Mouse (Mus musculus) myocyte (in vitro differentiated cells): Measurements from ENCODE around the gene Pygl.

ENCODE experiments used
- CEBPB ChIP-seq: IDR thresholded peaks from 2 replicates; pipeline ENCODE4 v1.6.1; 2011; ENCODE audit warnings: mild to moderate bottlenecking, moderate library complexity; ENCODE audit not compliant: poor library complexity, insufficient read depth, severe bottlenecking
- E2F4 ChIP-seq: IDR thresholded peaks from one replicate; pipeline ENCODE4 v1.6.1; 2011; ENCODE audit warnings: mild to moderate bottlenecking, control low read depth, moderate library complexity; ENCODE audit not compliant: insufficient read depth
- MAX ChIP-seq: IDR thresholded peaks from one replicate; pipeline ENCODE4 v1.6.1; 2011; ENCODE audit warnings: low read depth, mild to moderate bottlenecking, control low read depth
- MYOD1 ChIP-seq, 3 experiments: IDR thresholded peaks; one replicate each; pipeline ENCODE4 v1.6.1; 2011; ENCODE audit warnings: control low read depth in 2 of 3, low read depth in 2 of 3, mild to moderate bottlenecking in 2 of 3, moderate library complexity in 1 of 3; ENCODE audit not compliant: insufficient read length in 2 of 3, control insufficient read depth in 1 of 3
- MYOG ChIP-seq, 3 experiments: IDR thresholded peaks; one replicate each; pipeline ENCODE4 v1.6.1; 2011; ENCODE audit warnings: control low read depth in 2 of 3, low read depth in 2 of 3, mild to moderate bottlenecking in 2 of 3; ENCODE audit not compliant: insufficient read length in 2 of 3, control insufficient read depth in 1 of 3, insufficient read depth in 1 of 3
- POLR2A ChIP-seq: IDR thresholded peaks from one replicate; pipeline ENCODE4 v1.6.1; 2011; ENCODE audit warnings: low read depth, mild to moderate bottlenecking, control low read depth, moderate library complexity; ENCODE audit not compliant: insufficient read length
- POLR2AphosphoS2 ChIP-seq: IDR thresholded peaks from one replicate; pipeline ENCODE4 v1.6.1; 2011; ENCODE audit warnings: low read depth, control low read depth; ENCODE audit not compliant: insufficient read length
- REST ChIP-seq: IDR thresholded peaks from one replicate; pipeline ENCODE4 v1.6.1; 2011; ENCODE audit warnings: mild to moderate bottlenecking, control low read depth, moderate library complexity; ENCODE audit not compliant: insufficient read depth, insufficient read length
- SRF ChIP-seq: IDR thresholded peaks from one replicate; pipeline ENCODE4 v1.6.1; 2011; ENCODE audit warnings: low read depth; ENCODE audit not compliant: control insufficient read depth, insufficient read length
- TCF12 ChIP-seq: IDR thresholded peaks from one replicate; pipeline ENCODE4 v1.6.1; 2011; ENCODE audit warnings: mild to moderate bottlenecking, control low read depth; ENCODE audit not compliant: poor library complexity, insufficient read depth, severe bottlenecking
- TCF3 ChIP-seq: IDR thresholded peaks from one replicate; pipeline ENCODE4 v1.6.1; 2011; ENCODE audit warnings: low read depth, control low read depth; ENCODE audit not compliant: insufficient read length
- USF1 ChIP-seq: IDR thresholded peaks from one replicate; pipeline ENCODE4 v1.6.1; 2011; ENCODE audit warnings: low read depth, mild to moderate bottlenecking, control low read depth, moderate library complexity

- TF ChIP-seq POLR2A (no peak), POLR2AphosphoS2 (no peak), USF1 (no peak), MAX (no peak), REST (no peak), MYOG (IDR thresholded peaks at IDR 0.05; ENCODE audit: control insufficient read depth in 1 of 3, insufficient read depth in 1 of 3, insufficient read length in 2 of 3, low read depth in 2 of 3) (no peak), MYOD1 (IDR thresholded peaks at IDR 0.05; ENCODE audit: control insufficient read depth in 1 of 3, insufficient read length in 2 of 3, low read depth in 2 of 3) (no peak), CEBPB (no peak), TCF3 (no peak), TCF12 (no peak), E2F4 (no peak), SRF (no peak)
These were observed 32.4 kb upstream of the Pygl start for GRCm38 (mm10) chr12:70263721-70264120.
